Mouse (Mus musculus) CH12.LX (cell line): Measurements from ENCODE around the gene Arrb2. TPM values are rescaled to one million over a fixed set of nuclear protein-coding genes. Genes with fewer than 3 reads are reported as not detected.

Experiments
- DNase-seq: peaks from one replicate; pipeline ENCODE4 v3.0.0-alpha.2; 2013; ENCODE audit errors: extremely low read depth
- H3K27ac ChIP-seq: 2 replicates; pipeline ENCODE4 v1.5.1; 2012; ENCODE audit warnings: low read depth, mild to moderate bottlenecking, control low read depth, moderate library complexity; ENCODE audit not compliant: insufficient read depth
- H3K27me3 ChIP-seq: replicated peaks from 2 replicates; pipeline ENCODE3; 2012; ENCODE audit warnings: inconsistent platforms
- H3K36me3 ChIP-seq, 2 experiments: replicated peaks in 1 of 2; 2 replicates each; pipeline versions ENCODE3 to v1.6.1; 2012; ENCODE audit warnings: inconsistent platforms in 1 of 2, low read length in 1 of 2, mild to moderate bottlenecking in 1 of 2, mixed read lengths in 1 of 2, moderate library complexity in 1 of 2; ENCODE audit not compliant: control insufficient read depth in 1 of 2, insufficient read depth in 1 of 2
- H3K4me1 ChIP-seq, 2 experiments: 2 replicates each; pipeline ENCODE4 v1.6.1; 2012; ENCODE audit warnings: inconsistent platforms in 1 of 2, moderate library complexity in 1 of 2; ENCODE audit not compliant: insufficient read depth in 2 of 2, control insufficient read depth in 1 of 2
- H3K4me2 ChIP-seq: 2 replicates; pipeline ENCODE4 v1.6.1; 2012; ENCODE audit warnings: low read depth, mild to moderate bottlenecking, control low read depth; ENCODE audit not compliant: poor library complexity, insufficient read depth, severe bottlenecking
- H3K4me3 ChIP-seq, 3 experiments: fragments of 150-350 bp in 1 of 3; sonication (generic) in 1 of 3; replicated peaks in 1 of 3; 2 replicates each; pipeline versions ENCODE3 to v1.5.1; 2011 to 2012; ENCODE audit warnings: low read depth in 2 of 3, low read length in 2 of 3, mild to moderate bottlenecking in 2 of 3, moderate library complexity in 2 of 3, control low read depth in 1 of 3, improper control_type of control experiment in 1 of 3, inconsistent platforms in 1 of 3, mixed read lengths in 1 of 3; ENCODE audit not compliant: poor library complexity in 1 of 3
- H3K79me2 ChIP-seq: replicated peaks from 2 replicates; pipeline ENCODE4 v1.6.1; 2012; ENCODE audit warnings: mild to moderate bottlenecking, moderate library complexity; ENCODE audit not compliant: control insufficient read depth, poor library complexity, insufficient read depth, severe bottlenecking; ENCODE audit errors: extremely low read depth
- H3K9ac ChIP-seq: 2 replicates; pipeline ENCODE4 v1.6.1; 2012; ENCODE audit warnings: low read depth, mild to moderate bottlenecking, control low read depth, moderate library complexity; ENCODE audit not compliant: insufficient read depth
- H3K9me3 ChIP-seq: replicated peaks from 2 replicates; pipeline ENCODE3; 2012; ENCODE audit warnings: low read length, inconsistent platforms, mixed read lengths
- CHD2 ChIP-seq: IDR thresholded peaks from 2 replicates; pipeline ENCODE4 v1.6.1; 2011; ENCODE audit warnings: low read length, improper control_type of control experiment
- CTCF ChIP-seq, 2 experiments: IDR thresholded peaks in 1 of 2; conservative IDR thresholded peaks in 1 of 2; 2 replicates each; pipeline ENCODE4 v1.5.1; 2011 to 2012; ENCODE audit warnings: low read depth in 2 of 2, low read length in 2 of 2, improper control_type of control experiment in 1 of 2, inconsistent platforms in 1 of 2, mild to moderate bottlenecking in 1 of 2, moderate library complexity in 1 of 2
- ETS1 ChIP-seq: conservative IDR thresholded peaks from 2 replicates; pipeline ENCODE4 v1.6.1; 2012; ENCODE audit warnings: low read depth, mild to moderate bottlenecking, inconsistent platforms, low read length, improper control_type of control experiment, moderate library complexity
- HCFC1 ChIP-seq: IDR thresholded peaks from 2 replicates; pipeline ENCODE4 v1.6.1; 2012; ENCODE audit warnings: low read depth, mild to moderate bottlenecking, inconsistent platforms, low read length, improper control_type of control experiment
- JUN ChIP-seq: IDR thresholded peaks from 2 replicates; pipeline ENCODE4 v1.6.1; 2011; ENCODE audit warnings: low read depth, mild to moderate bottlenecking, low read length, improper control_type of control experiment, moderate library complexity; ENCODE audit not compliant: insufficient read depth
- JUND ChIP-seq: conservative IDR thresholded peaks from 2 replicates; pipeline ENCODE4 v1.6.1; 2011; ENCODE audit warnings: low read depth, low read length, improper control_type of control experiment
- MAFK ChIP-seq: IDR thresholded peaks from 2 replicates; pipeline ENCODE4 v1.6.1; 2011; ENCODE audit warnings: low read length, improper control_type of control experiment; ENCODE audit not compliant: insufficient replicate concordance
- MAX ChIP-seq: IDR thresholded peaks from 2 replicates; pipeline ENCODE4 v1.6.1; 2011; ENCODE audit warnings: low read length, improper control_type of control experiment
- MAZ ChIP-seq: IDR thresholded peaks from 2 replicates; pipeline ENCODE4 v1.6.1; 2012; ENCODE audit warnings: low read depth, mild to moderate bottlenecking, inconsistent platforms, low read length, improper control_type of control experiment, moderate library complexity
- MXI1 ChIP-seq: IDR thresholded peaks from 2 replicates; pipeline ENCODE4 v1.6.1; 2011; ENCODE audit warnings: mild to moderate bottlenecking, low read depth, low read length, improper control_type of control experiment
- MYC ChIP-seq: IDR thresholded peaks from 2 replicates; pipeline ENCODE4 v1.6.1; 2011; ENCODE audit warnings: low read depth, mild to moderate bottlenecking, improper control_type of control experiment, low read length
- NELFE ChIP-seq: IDR thresholded peaks from 2 replicates; pipeline ENCODE4 v1.6.1; 2011; ENCODE audit warnings: low read depth, low read length, improper control_type of control experiment
- PAX5 ChIP-seq: IDR thresholded peaks from 2 replicates; pipeline ENCODE4 v1.6.1; 2012; ENCODE audit warnings: low read length, inconsistent platforms, mixed read lengths
- RAD21 ChIP-seq: IDR thresholded peaks from 2 replicates; pipeline ENCODE4 v1.6.1; 2011; ENCODE audit warnings: low read depth, mild to moderate bottlenecking, low read length, improper control_type of control experiment, moderate library complexity
- RCOR1 ChIP-seq: conservative IDR thresholded peaks from 2 replicates; pipeline ENCODE4 v1.6.1; 2012; ENCODE audit warnings: low read depth, mild to moderate bottlenecking, inconsistent platforms, low read length, improper control_type of control experiment
- TBP ChIP-seq: conservative IDR thresholded peaks from 2 replicates; pipeline ENCODE4 v1.6.1; 2011; ENCODE audit warnings: low read depth, low read length, improper control_type of control experiment
- TCF12 ChIP-seq: IDR thresholded peaks from 2 replicates; pipeline ENCODE4 v1.6.1; 2014; ENCODE audit warnings: low read depth, mild to moderate bottlenecking, inconsistent platforms, low read length, improper control_type of control experiment
- USF1 ChIP-seq: IDR thresholded peaks from 2 replicates; pipeline ENCODE4 v1.6.1; 2014; ENCODE audit warnings: low read depth, mild to moderate bottlenecking, inconsistent platforms, low read length, improper control_type of control experiment
- ZKSCAN1 ChIP-seq: IDR thresholded peaks from 2 replicates; pipeline ENCODE4 v1.6.1; 2012; ENCODE audit warnings: low read depth, inconsistent platforms, low read length, improper control_type of control experiment, borderline replicate concordance
- dilution Hi-C: fragments of 300-500 bp; cut with MboI; formaldehyde crosslinking; loops from 2 replicates; pipeline ENCODE4 v1.14.3; 2020; ENCODE audit warnings: low sequenced_read_pairs; ENCODE audit not compliant: extremely low pct_unique_long_range_greater_than_20kb, extremely low pct_ligation_motif_present
- in situ Hi-C: fragments of 300-500 bp; cut with MboI; formaldehyde crosslinking; loops from 3 replicates; pipeline ENCODE4 v1.14.3; 2019; ENCODE audit warnings: low sequenced_read_pairs, low pct_ligation_motif_present, low pct_unique_long_range_greater_than_20kb, mixed read lengths
- polyA plus RNA-seq: library from polyadenylated mRNA; unstranded; fragments of >175 nt; gene quantifications from 2 replicates; pipeline ENCODE4 v1.2.1, GENCODE M21; 2012; ENCODE audit warnings: low read depth; ENCODE audit not compliant: insufficient read length
- total RNA-seq, 2 experiments: library from RNA; depleted of rRNA; stranded (reverse); fragments of 300-350 nt in 1 of 2; fragments of >200 nt in 1 of 2; gene quantifications; 2 replicates each; pipeline ENCODE4 v1.2.3; 2012 to 2014

Gene Arrb2
- total and polyA plus RNA-seq, 3 experiments: 46.0 to 89.7 (median 60.2) TPM

DNA sequence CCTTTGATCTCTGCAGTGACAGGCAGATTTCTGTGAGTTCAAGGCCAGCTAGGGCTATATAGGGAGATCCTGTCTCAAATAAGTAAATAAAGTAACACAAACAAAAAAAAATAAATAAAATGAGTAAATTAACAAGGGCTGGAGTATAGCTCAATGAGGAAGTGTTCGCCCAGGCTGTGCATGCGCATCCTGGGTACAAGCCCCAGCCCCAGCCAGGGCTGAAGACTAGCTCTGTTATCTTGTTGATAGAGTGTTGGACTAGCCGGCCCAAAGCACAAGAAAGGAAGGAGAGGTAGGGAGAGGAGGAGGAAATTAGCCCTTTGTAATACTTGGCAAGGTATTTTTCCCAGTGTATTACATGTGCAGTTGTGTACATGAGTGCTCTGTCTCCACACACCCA is 11.5 kb downstream of the Arrb2 start:
- H3K27ac ChIP-seq: no peak overlapping the region
- peaks cover 31 to 42% of the 10 kb centered on the region in 2 experiments for H3K36me3 ChIP-seq
- no peaks in the 10 kb centered on the region for H3K27me3 ChIP-seq
- no peaks in the 10 kb centered on the region for H3K79me2 ChIP-seq
- dilution Hi-C loops: no loop called here
- no peak for DNase-seq
- no peak for TF ChIP-seq MXI1
- no peak for TF ChIP-seq USF1
- TF ChIP-seq MAX: no peak
- no peak for TF ChIP-seq CHD2
- TF ChIP-seq NELFE: no peak
- no peak for TF ChIP-seq PAX5
- no peak for TF ChIP-seq MYC
- no peak overlapping the region for H3K9ac ChIP-seq
- in situ Hi-C loops: no loop called here
- no peak overlapping the region for H3K4me2 ChIP-seq
- peaks cover 12 to 27% of the 10 kb centered on the region in 2 experiments for H3K4me1 ChIP-seq
- no peak overlapping the region for H3K4me3 ChIP-seq
- no peaks in the 10 kb centered on the region for H3K9me3 ChIP-seq

DNA sequence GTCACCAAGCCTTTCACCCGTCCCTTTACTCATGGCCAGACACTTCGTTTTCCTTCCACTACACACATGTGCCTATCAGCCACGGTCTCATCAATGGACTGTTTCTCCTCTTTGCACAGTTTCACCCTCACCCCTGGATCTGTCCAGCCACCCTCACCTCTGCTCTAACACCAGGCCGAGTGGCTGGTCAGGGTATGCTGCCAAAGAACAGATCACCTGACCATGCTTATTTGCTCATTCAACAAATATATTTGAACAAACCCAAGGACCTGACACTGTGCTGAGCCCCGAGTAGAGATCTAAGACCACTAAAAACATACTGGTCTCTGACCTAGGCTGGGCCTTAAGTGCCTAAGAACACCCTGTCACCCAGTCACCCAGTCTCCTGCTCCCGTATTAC is 12.2 kb downstream of the Arrb2 start:
- Histone ChIP-seq H3K27ac (no peak overlapping the region), H3K9me3 (no peaks in the 10 kb centered on the region), H3K36me3 (peaks cover 24 to 35% of the 10 kb centered on the region in 2 experiments), H3K27me3 (no peaks in the 10 kb centered on the region), H3K4me3 (no peak overlapping the region), H3K4me2 (no peak overlapping the region), H3K9ac (no peak overlapping the region), H3K79me2 (no peaks in the 10 kb centered on the region), H3K4me1 (peaks cover 12 to 27% of the 10 kb centered on the region in 2 experiments)
- dilution Hi-C loops: no loop called here
- no peak for DNase-seq
- no peak for TF ChIP-seq JUN
- TF ChIP-seq JUND: no peak
- no peak for TF ChIP-seq ETS1
- no peak for TF ChIP-seq NELFE
- TF ChIP-seq RCOR1: no peak
- TF ChIP-seq TBP: no peak
- in situ Hi-C loops: no loop called here

DNA sequence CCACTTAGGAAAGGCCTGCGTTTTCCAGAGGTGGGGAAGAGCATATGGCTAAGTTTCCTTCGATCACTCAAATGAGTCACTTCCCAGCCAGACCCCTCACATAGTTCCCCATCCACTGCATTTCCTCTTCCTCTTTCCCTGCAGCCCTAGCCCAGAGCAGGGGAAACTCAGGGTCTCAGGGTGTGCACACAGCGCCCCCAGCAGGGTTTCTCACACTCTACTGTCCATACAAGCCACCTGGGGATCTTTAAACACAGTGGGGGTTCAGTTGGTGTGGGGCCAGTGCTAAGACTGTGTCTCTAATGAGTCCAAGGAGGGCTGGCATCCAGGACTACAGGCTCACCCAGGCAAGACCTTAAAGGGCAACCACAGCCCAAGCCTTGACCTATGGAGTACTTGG is 14.3 kb downstream of the Arrb2 start:
- no peaks in the 10 kb centered on the region for H3K9me3 ChIP-seq
- TF ChIP-seq RAD21 (peak; percentile 11), JUND (no peak), TCF12 (peak; percentile 24; the same call in 1 of the 2 replicates), MAFK (no peak), CTCF (conservative IDR thresholded peaks at IDR 0.05 in 1 of 2, IDR thresholded peaks at IDR 0.05 in 1 of 2; ENCODE audit: low read depth in 2 of 2, low read length in 2 of 2) (peak in 1 of 2 experiments; percentile 41; a peak in 2 of 4 replicates), MAZ (0 out of 2 replicates have a peak, but pooled peaks have one; percentile 13), ZKSCAN1 (no peak), HCFC1 (0 out of 2 replicates have a peak, but pooled peaks have one; percentile 18)
- peak; percentile 41 for DNase-seq
- H3K4me3 ChIP-seq: no peak overlapping the region
- no peaks in the 10 kb centered on the region for H3K79me2 ChIP-seq
- H3K4me2 ChIP-seq: no peak overlapping the region
- no peak overlapping the region for H3K9ac ChIP-seq
- no peaks in the 10 kb centered on the region for H3K27me3 ChIP-seq
- dilution Hi-C loops (no loop called here), in situ Hi-C loops (no loop called here)
- H3K4me1 ChIP-seq: peaks cover 11 to 39% of the 10 kb centered on the region in 2 experiments
- H3K36me3 ChIP-seq: peaks cover 6 to 18% of the 10 kb centered on the region in 2 experiments
- H3K27ac ChIP-seq: no peak overlapping the region
